Mouse (Mus musculus) kidney, postnatal 25 days (tissue): Measurements from ENCODE around the gene Olfr791.
A peak's percentile ranks its signal among the peaks of the same experiment; 100 is the strongest.

Experiments used
- DNase-seq, 2 experiments: peaks; one replicate each; pipeline ENCODE4 v3.0.0; 2021; ENCODE audit warnings: mixed read lengths in 2 of 2

The Olfr791 gene

DNA sequence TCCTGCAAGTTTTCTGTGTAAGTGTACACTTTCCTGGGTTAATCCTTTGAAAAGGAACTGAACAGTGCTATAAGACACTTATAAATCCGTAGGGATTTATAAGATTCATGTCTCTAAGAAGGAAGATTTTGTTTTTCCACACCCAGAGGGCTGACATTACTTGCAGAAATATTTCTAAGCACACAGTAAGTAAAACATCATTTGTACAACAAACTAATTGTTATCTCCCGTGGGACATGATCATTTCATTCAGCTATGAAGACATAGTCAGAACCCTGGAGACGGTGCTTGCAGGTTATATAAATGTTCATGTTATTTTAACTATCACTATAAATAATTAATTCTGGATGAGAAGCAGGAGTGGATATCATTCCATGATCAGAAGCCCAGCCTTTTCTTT is at the start of gene Olfr791:
Olfr791 (plus strand) TSS at position 301 of the 400 bp plus-strand sequence.
- no peak for DNase-seq

DNA sequence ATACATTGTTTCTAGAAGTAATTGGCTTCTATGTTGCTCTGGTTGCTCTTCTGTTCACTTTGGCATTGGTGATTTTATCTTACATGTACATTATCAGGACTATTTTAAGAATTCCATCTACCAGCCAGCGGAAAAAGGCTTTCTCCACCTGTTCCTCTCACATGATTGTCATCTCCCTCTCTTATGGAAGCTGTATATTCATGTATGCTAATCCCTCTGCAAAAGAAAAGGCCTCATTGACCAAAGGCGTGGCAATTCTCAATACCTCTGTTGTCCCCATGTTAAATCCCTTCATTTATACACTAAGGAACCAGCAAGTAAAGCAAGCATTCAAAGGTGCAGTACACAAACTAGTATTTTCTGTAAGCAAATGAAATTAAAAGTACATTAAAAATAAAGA is 48.3 kb upstream of the Olfr791 start:
- DNase-seq = no peak

DNA sequence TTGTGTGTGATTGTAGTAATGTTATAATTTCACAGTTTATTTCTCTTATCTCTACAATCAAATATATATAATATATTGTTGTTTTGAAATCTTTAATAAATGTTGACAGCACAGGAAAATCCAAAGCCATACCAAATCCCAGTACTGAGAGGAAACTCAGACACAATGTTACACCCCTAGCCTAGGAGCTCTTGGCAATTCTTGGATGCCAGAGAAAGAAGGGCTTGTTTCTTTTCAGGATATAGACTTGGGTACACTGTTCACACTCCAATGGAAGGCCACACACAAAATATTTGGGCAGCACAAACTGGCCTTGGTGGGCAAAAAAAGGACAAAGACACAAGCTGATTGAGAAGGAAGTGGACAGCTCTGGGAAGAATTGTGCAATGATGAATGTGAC is 47.9 kb upstream of the Olfr791 start:
- DNase-seq = no peak

DNA sequence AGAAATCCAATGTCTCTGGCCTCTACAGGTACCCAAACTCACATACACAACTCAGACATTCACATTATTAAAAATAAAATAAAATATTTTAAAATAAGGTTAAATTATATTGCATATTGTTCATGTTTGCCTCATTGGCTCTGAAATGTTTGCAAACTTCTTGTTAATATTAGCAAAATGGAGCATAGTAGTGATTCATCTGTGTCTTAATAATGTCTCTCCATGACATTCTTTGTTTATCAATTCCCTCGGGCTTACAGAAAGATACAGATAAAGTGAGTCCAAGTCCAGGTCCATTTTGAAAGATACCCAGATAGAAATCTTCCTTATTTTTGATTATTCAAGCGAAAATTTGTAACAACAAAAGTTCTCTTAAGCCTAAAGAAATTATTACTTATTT is 37.1 kb upstream of the Olfr791 start, which contains the start of gene Olfr789:
Olfr789 (plus strand) TSS at position 301 of the 400 bp plus-strand sequence.
- no peak for DNase-seq

DNA sequence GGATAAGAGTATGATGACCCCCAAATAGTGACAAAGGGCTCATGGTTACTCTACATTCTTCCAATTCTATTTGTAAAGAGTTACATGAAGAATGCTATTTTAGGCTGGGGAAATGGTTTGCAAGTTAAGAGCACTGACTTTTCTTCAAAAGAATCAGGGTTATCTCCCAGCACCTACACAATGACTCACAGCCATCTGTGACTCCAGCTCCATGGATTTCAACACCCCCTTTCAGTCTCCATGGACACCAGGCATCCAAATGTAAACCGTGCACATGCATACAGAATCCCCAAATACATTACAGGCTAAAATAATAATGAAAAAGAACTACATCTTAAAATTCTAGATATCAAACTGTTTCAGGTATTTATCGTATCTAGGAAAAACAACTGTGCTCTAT is 31.5 kb upstream of the Olfr791 start:
- DNase-seq = no peak

DNA sequence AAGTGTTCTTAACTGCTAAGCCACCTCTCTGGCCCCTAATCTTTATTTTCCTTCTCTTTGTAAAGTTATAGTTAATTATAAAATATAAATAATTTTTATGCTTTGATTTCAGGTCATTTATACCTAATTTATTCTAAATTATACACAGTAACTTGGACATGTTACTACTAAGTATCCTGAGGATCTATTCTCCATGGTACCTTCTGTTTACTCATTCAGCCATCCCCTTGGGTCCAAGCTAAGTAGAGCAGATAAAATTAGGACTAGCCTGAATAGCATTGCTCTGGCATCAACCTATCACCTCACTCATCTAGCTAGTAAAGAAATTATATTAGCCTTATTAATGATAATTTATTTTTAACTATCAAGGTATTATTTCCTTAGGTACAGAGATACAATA is 23.4 kb upstream of the Olfr791 start, which contains the start of gene Olfr790:
Olfr790 (plus strand) TSS at position 301 of the 400 bp plus-strand sequence.
- no peak for DNase-seq

DNA sequence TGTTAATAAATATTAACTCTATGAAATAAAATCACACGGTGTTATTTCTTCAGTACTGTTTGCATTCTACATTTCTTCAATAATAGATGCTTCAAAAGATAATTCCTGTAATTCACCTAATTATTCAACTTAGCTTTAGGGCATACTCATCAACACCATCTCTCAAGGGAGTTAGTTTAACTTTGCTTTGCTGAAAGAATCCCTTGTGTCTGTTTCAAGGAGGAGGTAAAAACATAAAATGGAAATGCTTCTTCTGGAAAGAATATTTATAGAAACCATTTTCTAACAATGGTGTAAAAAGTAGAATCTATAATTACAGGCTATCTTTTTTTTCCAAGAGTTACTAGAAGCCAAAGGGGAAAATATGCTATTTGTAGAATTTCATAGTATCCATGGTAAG is 17.3 kb downstream of the Olfr791 start, which contains the start of gene Olfr792:
Olfr792 (plus strand) TSS at position 301 of the 400 bp plus-strand sequence.
- DNase-seq = no peak

DNA sequence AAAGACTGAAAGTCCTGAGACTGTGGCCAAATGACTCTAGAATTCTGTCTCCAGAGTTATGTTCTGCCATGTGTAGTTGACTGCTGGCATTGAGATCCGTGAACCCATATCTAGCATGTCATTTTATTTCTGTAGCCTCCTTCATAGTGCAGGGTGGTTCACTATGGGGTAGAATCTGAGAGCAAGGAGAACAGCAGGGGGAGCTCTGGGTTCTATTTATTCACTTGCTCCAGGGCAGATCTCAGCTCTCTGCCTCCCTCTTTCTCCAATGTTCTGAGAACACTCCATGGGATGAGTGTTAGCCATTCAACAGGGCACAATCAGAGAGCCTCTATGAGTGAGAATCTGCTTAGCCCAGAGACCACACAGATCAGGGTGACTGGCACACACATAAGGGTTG is 27.8 kb downstream of the Olfr791 start:
- DNase-seq = peak in 1 of 2 experiments; percentile 36

DNA sequence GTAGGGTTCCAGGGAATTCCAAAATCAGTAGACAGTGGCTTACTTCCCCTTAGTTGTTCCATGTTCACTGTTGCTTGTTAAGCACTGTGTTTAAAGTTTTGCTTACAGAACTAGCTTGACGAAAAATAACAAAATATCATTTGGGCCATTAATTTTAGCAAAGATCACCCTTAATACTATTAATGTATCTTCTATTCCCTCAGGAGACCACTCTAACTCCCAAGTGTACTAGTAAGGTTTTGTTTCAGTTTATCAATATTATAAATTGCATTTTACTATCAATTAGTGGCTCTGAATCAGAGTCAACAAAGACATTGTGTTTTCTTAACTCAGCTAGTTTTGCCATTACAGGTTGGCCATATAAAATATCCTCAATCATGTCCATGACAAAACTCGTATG is 45.8 kb downstream of the Olfr791 start, which contains the start of gene Olfr794:
Olfr794 (plus strand) TSS at position 301 of the 400 bp plus-strand sequence.
- DNase-seq = no peak

DNA sequence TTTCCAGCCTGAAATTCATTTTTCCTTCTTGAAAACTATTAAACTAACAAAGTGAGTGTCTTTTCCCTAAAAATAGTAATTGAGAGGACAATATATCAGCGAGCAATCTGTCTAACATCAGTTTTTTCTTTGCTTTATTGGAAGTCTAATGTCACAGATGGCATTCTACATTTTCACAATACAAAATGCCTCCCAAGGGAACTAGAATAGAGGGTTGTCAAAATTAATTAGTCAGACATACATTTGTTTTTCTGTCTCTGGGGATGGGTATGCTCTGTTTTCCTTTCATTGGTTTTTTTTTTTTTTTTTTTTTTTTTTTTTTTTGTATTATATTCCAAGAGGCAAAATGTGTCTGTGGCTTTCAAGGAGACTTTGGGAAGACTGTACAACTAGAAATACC is 55.5 kb downstream of the Olfr791 start:
- no peak for DNase-seq
